Mouse (Mus musculus): ENCODE results near the gene Cyp24a1.

- TF ChIP-seq HCFC1 (IDR thresholded peaks at IDR 0.05; ENCODE audit: borderline replicate concordance, insufficient read depth, low read length): no peak
- TF ChIP-seq MAFK (IDR thresholded peaks at IDR 0.05; ENCODE audit: insufficient read depth, low read depth, low read length): no peak
Observed at GRCm38 (mm10) chr2:170498011-170498410, 1.1 kb upstream of the Cyp24a1 start.
